Mouse (Mus musculus) embryonic facial prominence, embryonic 14.5 days (tissue): ENCODE measurements at regions not wholly inside any gene's neighbourhood (a gene's known extent, or its start where the extent isn't known, plus 50 kb on each side); places are given as distances from the start of the nearest gene placed in this dataset.
"Not testable (repeated sequence)": the region's sequence is repeated elsewhere in the genome, so short reads cannot be mapped to it uniquely, and the experiment has no call there.

Experiments used
- ATAC-seq: fragments of 200-750 bp; cut with Nextera tagmentation; 2 replicates; pipeline ENCODE4 v1.8.0; 2017; ENCODE audit warnings: low read depth, moderate number of reproducible peaks, moderate TSS enrichment
- DNase-seq: peaks from one replicate; pipeline ENCODE4 v3.0.0-alpha.2; 2015; ENCODE audit warnings: low spot score
- H3K27ac ChIP-seq: fragments of 300-500 bp; sonication (generic); replicated peaks from 2 replicates; pipeline ENCODE4 v1.5.1; 2014; ENCODE audit warnings: low read depth, mild to moderate bottlenecking, low read length, moderate library complexity
- H3K27me3 ChIP-seq: fragments of 300-500 bp; sonication (generic); replicated peaks from 2 replicates; pipeline ENCODE4 v1.6.1; 2014; ENCODE audit warnings: low read length; ENCODE audit not compliant: control insufficient read depth, insufficient read depth
- H3K36me3 ChIP-seq: fragments of 300-500 bp; sonication (generic); 2 replicates; pipeline ENCODE4 v1.6.1; 2014; ENCODE audit warnings: low read length, mixed read lengths; ENCODE audit not compliant: control insufficient read depth, insufficient read depth
- H3K4me1 ChIP-seq: fragments of 300-500 bp; sonication (generic); 2 replicates; pipeline ENCODE4 v1.6.1; 2014; ENCODE audit warnings: antibody characterized with exemption, low read length; ENCODE audit not compliant: control insufficient read depth, insufficient read depth
- H3K4me2 ChIP-seq: fragments of 300-500 bp; sonication (generic); 2 replicates; pipeline ENCODE4 v1.6.1; 2014; ENCODE audit warnings: low read depth, mild to moderate bottlenecking, low read length, moderate library complexity, mixed read lengths
- H3K4me3 ChIP-seq: fragments of 300-500 bp; sonication (generic); 2 replicates; pipeline ENCODE4 v1.5.1; 2014; ENCODE audit warnings: low read depth, mild to moderate bottlenecking, low read length
- H3K9ac ChIP-seq: fragments of 300-500 bp; sonication (generic); 2 replicates; pipeline ENCODE4 v1.6.1; 2014; ENCODE audit warnings: low read depth, mild to moderate bottlenecking, low read length, moderate library complexity, mixed read lengths
- H3K9me3 ChIP-seq: fragments of 300-500 bp; sonication (generic); 2 replicates; pipeline ENCODE4 v1.6.1; 2016; ENCODE audit warnings: low read length; ENCODE audit not compliant: control insufficient read depth
- WGBS: fragments of 180-500 bp; shearing (Covaris S2); extraction: QIAGEN DNeasy Blood & Tissue Kit; methylation state at CpG from one replicate; pipeline ENCODE4 v1.1.7; 2014; 5-methylcytosine and 5-hydroxymethylcytosine counted together

GRCm38 (mm10) chr10:29044781-29045180, 58.7 kb upstream of the 2310057J18Rik start:
- not testable (repeated sequence) for H3K9ac ChIP-seq, H3K4me2 ChIP-seq, DNase-seq, H3K9me3 ChIP-seq, ATAC-seq, H3K27me3 ChIP-seq, H3K27ac ChIP-seq, H3K4me1 ChIP-seq, H3K36me3 ChIP-seq, H3K4me3 ChIP-seq
- WGBS: 72% methylated on average over 2 of the region's 2 CpGs

GRCm38 (mm10) chr10:29087823-29088222, 55.8 kb upstream of the Soga3 start:
- H3K4me2 ChIP-seq: no peak overlapping the region
- DNase-seq (peak; percentile 19), ATAC-seq (no peak)
- H3K27ac ChIP-seq: no peak overlapping the region
- H3K4me1 ChIP-seq: no peaks in the 10 kb centered on the region
- no peaks in the 10 kb centered on the region for H3K36me3 ChIP-seq
- no peaks in the 10 kb centered on the region for H3K9me3 ChIP-seq
- H3K27me3 ChIP-seq: no peaks in the 10 kb centered on the region
- WGBS: 22% methylated on average over 1 of the region's 1 CpGs
- no peak overlapping the region for H3K4me3 ChIP-seq
- no peak overlapping the region for H3K9ac ChIP-seq
